Mouse (Mus musculus) embryonic fibroblast, embryonic 13.5 days (primary cell): Measurements from ENCODE around the gene Aadacl4.
"Not testable (repeated sequence)": the region's sequence is repeated elsewhere in the genome, so short reads cannot be mapped to it uniquely, and the experiment has no call there.

Experiments
- CTCF ChIP-seq: IDR thresholded peaks from 2 replicates; pipeline ENCODE4 v1.5.1; 2011; ENCODE audit warnings: mild to moderate bottlenecking, control low read depth, low read length, moderate library complexity, borderline replicate concordance; ENCODE audit not compliant: insufficient read depth
- POLR2A ChIP-seq: IDR thresholded peaks from 2 replicates; pipeline ENCODE4 v1.6.1; 2011; ENCODE audit warnings: low read depth, mild to moderate bottlenecking, control low read depth, low read length, moderate library complexity

- not testable (repeated sequence) for TF ChIP-seq POLR2A, CTCF
Measured at GRCm38 (mm10) chr4:144586207-144586606, 27.3 kb upstream of the Aadacl4 start.
